Mouse (Mus musculus): ENCODE measurements around the gene Pnma1. TPM values are rescaled to one million over a fixed set of nuclear protein-coding genes. Genes with fewer than 3 reads are reported as not detected.

The Pnma1 gene
- total RNA-seq, 2 experiments from 2014 or later = 1.0 to 4.4 TPM

DNA sequence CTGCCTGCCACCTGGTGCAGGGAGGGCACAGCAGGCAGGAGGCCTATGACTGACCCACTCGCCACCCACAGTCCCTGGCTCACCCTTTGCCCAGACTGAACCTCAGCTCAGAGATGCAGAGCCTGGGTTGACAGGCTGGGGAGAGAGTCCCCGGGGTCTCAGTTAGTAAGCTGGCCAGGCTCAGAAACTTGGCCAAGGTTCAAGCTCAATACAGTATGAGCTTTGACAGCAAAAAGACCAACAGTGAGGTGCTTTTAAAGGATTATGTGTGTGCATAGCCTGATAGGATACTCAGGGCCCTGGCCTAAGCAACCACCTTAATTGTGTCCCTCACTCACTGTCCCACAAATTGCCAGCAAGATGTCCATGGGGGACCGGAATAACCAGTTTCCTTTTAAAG is 31.8 kb upstream of the Pnma1 start:
- ATAC-seq (replicated peaks; ENCODE audit: low FRiP score, poor library complexity, severe bottlenecking) = no peak

GRCm38 (mm10) chr12:84178652-84179445 is 30.6 kb upstream of the Pnma1 start:
- ATAC-seq (replicated peaks; ENCODE audit: low FRiP score, poor library complexity, severe bottlenecking) = no peak

GRCm38 (mm10) chr12:84178052-84178451 is 29.8 kb upstream of the Pnma1 start:
- no peak for ATAC-seq (replicated peaks; ENCODE audit: low FRiP score, poor library complexity, severe bottlenecking)

DNA sequence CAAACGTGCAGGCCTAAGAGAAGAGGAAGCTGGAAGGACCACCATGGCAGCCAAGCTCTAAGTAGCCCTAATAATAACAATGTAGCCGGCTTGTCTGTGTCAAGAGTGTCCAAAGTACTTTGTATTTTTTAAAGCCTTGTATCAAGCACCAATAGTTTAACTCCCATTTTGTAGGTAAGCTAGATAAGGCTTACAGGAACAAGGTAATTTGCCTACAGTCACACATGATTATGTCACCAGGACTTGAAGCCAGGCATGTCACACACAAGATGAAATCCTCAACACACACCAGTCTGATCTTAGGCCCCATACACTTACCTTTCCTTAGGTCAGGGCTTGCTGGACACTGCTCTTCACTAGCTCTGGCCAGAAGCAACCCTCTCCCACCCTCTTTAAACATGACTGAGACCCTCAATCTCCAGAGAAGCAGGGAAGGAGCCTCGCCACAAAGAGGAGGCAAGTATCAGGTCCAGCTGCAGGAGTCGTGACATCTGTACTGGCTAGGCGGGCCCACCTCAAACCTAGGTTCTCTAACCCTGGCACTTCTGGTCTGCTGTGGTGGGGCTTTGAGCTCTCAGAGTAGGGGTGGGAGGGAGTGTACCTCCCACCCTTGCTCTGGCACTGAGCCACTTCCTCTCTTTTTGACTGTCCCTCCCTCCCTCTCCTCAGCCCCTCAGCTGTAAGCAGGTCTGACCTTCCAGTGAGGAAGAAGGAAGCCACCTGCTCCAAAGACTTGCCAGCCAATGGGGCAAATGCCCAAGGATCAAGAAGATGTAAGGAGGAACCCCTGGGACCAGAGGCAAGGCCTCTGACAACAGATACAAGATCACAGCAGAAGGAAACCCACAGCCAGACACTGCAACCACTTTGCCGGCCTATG is 28.8 kb upstream of the Pnma1 start:
- ATAC-seq (replicated peaks; ENCODE audit: low FRiP score, poor library complexity, severe bottlenecking) = no peak

DNA sequence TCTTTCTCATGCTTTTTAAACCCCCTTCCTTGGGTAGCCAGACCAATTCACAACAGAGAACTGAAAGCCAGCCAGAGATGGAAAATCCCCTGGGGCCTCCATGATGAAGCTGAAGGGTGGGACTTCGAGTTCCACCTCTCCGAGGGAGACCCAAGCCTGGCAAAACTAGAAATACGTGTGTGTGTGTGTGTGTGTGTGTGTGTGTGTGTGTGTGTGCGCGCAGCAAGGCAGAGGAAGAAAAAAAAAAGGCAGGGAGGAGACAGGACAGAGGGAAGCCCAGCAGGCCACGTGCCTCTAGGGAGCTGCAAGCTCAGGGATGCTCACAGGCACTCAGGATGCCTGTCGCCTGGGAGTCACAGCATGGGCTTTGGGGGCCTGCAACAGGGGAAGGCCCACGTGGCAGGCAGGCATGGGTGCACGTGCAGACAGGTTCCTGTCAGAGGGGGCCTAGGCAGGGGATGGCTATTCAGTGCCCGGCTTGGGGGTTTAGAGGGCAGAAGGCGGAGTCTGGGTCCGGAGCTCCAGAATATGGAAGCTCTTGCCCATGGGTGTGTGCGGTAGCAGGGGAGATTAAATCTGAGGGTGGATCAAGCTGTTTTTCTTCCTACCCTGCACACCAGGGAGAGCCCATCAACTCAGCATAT is 28.0 kb upstream of the Pnma1 start:
- peak; percentile 16; the same call in 1 of the 2 replicates for ATAC-seq (replicated peaks; ENCODE audit: low FRiP score, poor library complexity, severe bottlenecking)

GRCm38 (mm10) chr12:84175659-84176061 is 27.4 kb upstream of the Pnma1 start:
- ATAC-seq (replicated peaks; ENCODE audit: low FRiP score, poor library complexity, severe bottlenecking) = peak; percentile 87

- peak; percentile 49 for ATAC-seq (replicated peaks; ENCODE audit: low FRiP score, poor library complexity, severe bottlenecking)
Observed at GRCm38 (mm10) chr12:84174871-84175270, 26.6 kb upstream of the Pnma1 start.

DNA sequence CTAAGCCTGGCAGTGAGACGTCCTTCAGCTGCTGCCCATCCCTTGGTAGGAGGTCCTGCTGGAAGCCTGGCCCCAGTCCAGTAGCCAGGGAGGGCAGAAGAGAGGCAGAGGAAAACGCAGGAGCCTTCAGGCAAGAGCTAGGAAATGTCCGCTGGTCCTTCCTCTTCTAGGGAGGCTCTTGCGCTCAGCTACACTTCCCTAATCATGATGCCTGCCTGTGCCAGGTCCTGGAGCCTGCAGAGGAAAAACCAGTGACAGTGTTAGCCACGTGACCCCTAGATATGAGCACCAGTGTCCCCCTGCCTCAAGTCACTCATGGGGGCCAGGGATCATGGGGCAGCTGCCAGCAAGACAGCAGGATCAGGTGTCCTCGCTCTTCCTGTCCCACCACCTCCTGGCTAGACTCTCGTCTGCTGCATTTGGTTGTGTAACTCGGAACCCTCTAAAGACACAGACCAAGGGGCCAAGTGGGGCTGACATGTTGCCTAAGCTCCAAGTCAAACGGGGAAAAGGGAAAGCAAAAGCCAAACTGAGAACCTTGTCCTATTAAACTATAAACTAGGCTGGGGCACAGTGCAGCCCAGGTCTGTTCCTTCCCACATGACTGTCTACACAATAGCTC is 26.0 kb upstream of the Pnma1 start:
- no peak for ATAC-seq (replicated peaks; ENCODE audit: low FRiP score, poor library complexity, severe bottlenecking)

GRCm38 (mm10) chr12:84173309-84173915 is 25.1 kb upstream of the Pnma1 start:
- no peak for ATAC-seq (replicated peaks; ENCODE audit: low FRiP score, poor library complexity, severe bottlenecking)

DNA sequence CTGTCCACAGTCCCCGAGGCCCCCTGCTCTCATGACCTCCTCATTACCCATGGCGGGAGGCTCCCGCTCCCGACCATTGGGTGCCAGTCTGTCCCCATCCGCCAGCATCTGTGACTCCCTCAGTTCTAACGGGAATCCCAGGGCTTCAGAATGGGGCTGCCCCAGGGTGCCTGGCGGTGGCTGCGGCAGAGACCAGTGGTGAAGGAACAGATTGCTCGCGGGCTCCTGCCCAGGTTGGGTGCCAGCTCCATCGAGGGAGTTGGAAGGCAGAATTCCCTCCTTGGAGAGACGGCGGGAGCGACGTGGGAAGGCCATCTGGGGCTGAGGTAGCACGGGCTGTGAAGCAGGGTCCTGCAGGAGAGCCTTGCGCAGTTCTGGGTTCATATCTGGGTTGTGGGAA is 24.6 kb upstream of the Pnma1 start:
- no peak for ATAC-seq (replicated peaks; ENCODE audit: low FRiP score, poor library complexity, severe bottlenecking)

- ATAC-seq (replicated peaks; ENCODE audit: low FRiP score, poor library complexity, severe bottlenecking) = no peak
Observed at GRCm38 (mm10) chr12:84172216-84172615, 23.9 kb upstream of the Pnma1 start.

- no peak for ATAC-seq (replicated peaks; ENCODE audit: low FRiP score, poor library complexity, severe bottlenecking)
Observed at GRCm38 (mm10) chr12:84170610-84171009, 22.3 kb upstream of the Pnma1 start.

DNA sequence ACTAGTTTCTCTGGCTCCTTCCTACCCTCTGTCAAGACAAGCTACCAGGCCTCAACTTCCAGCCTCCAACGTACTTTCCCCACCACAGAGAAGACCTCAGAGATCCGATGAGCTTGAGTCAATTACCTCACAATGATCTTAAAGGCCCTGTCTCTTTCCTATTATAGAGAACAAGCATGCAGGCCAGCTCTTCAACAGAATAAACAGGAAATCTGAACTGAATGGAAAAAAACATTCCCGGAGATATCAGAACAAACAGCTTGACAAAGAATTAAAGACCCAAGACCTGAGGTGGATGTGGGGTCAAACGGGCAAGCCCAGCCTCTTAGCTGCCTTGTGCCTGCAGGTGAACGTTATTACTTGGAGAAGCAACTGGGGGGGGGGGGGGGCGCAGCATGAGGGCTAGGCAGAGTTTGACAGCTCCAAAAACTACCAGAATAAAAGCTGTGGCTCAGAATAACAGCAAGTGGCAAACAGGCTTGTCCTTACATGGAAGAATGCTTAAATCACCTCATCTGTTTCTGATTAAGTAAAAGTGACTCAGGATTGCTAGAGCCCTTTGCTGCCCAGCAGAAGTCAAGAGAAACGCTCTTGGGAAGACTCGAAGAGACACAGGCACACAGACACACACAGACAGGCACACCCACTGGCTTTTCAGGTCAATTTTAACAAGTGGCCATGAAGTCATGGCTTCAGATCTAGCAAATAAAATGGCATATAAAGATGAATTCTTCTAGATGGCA is 17.5 kb upstream of the Pnma1 start:
- ATAC-seq (replicated peaks; ENCODE audit: low FRiP score, poor library complexity, severe bottlenecking) = no peak

DNA sequence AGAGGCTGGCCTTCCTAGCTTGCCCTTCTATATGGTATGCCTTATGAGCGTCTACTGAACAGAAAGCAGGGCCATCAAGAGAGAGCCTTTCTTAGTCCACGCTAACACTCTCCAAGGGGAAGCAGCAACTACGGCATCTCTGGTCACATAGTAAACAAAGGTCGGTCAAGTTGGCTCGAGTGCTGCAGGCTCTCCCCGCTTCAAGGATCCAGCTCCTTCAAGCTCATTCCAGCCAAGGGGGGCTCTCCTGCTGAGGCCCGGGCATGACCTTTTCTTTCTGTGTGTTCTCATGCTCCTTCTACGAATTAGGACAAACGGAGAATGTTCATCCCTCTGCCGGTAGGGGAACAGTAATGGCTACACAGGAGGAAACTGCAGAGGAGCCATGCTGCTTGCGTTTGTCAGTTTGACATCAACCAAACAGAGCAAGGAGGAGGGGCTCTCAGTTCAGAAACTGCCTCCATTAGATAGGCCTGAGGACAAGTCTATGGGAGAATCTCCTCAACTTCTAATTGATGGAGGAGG is 15.4 kb upstream of the Pnma1 start:
- ATAC-seq (replicated peaks; ENCODE audit: low FRiP score, poor library complexity, severe bottlenecking) = no peak

- ATAC-seq (replicated peaks; ENCODE audit: low FRiP score, poor library complexity, severe bottlenecking) = peak; percentile 68
Observed at GRCm38 (mm10) chr12:84163133-84163532, 14.8 kb upstream of the Pnma1 start.

- peak; percentile 79 for ATAC-seq (replicated peaks; ENCODE audit: low FRiP score, poor library complexity, severe bottlenecking)
Observed at GRCm38 (mm10) chr12:84161616-84162433, 13.5 kb upstream of the Pnma1 start.

DNA sequence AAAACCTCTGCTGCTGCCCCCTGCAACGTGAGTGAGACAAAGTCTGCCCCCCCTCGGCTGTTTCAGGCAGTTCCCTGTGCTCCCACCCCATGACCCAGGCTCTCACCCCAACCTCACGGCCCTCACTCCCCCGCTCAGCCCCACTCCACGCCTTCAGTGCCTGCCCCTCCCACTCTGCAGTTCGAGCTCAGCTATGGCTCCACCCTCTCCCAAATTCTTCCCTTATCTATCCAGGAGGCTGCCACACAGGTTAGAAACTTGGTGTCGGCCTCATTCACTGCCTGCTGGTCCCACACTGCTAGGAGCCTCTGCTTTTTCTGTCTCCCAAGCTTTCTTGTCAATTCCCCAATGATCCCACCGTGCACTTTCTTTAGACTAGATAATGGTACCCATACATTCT is 12.8 kb upstream of the Pnma1 start:
- ATAC-seq (replicated peaks; ENCODE audit: low FRiP score, poor library complexity, severe bottlenecking) = peak; percentile 68

- ATAC-seq (replicated peaks; ENCODE audit: low FRiP score, poor library complexity, severe bottlenecking) = no peak
Observed at GRCm38 (mm10) chr12:84160491-84160890, 12.2 kb upstream of the Pnma1 start.

Data from erythroblast, adult 5-6 weeks (primary cell).